Mouse (Mus musculus) E14TG2a.4 (cell line): ENCODE measurements around the gene Vps13d.

Source experiments
- CTCF ChIP-seq: conservative IDR thresholded peaks from 2 replicates; pipeline ENCODE4 v1.5.1; 2014; ENCODE audit warnings: low read length
- NANOG ChIP-seq: IDR thresholded peaks from 2 replicates; pipeline ENCODE4 v1.6.1; 2014; ENCODE audit warnings: borderline replicate concordance, low read length, mixed read lengths
- POU5F1 ChIP-seq: IDR thresholded peaks from 2 replicates; pipeline ENCODE4 v1.6.1; 2014; ENCODE audit warnings: low read length, borderline replicate concordance

DNA sequence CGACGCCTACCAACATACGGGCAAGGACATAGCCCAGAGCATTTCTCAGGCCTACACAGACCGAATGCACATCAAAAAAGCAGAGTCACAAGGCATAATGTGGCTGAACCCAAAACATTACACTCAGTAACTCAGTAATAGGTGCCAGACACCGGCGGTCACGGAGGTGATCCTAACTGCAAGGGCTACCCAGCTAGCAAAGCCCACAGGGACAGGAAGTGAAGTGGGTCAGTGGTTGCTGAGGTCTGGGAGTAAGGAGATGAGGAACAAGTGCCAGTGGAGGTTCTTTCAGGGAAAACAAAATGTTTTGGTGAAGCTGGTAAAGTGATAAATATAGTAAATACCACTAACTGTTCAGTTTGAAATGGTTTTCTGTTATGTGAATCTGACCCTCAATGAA lies 121.1 kb downstream of the Vps13d start:
- TF ChIP-seq POU5F1 (no peak), CTCF (no peak), NANOG (no peak)
